Mouse (Mus musculus): ENCODE results near the gene Pcnx4. TPM values are rescaled to one million over a fixed set of nuclear protein-coding genes. Genes with fewer than 3 reads are reported as not detected.
"Not testable (repeated sequence)": the region's sequence is repeated elsewhere in the genome, so short reads cannot be mapped to it uniquely, and the experiment has no call there.

Pcnx4 gene
- polyA plus RNA-seq, 1 experiment from 2014 or later = 11.2 TPM

DNA sequence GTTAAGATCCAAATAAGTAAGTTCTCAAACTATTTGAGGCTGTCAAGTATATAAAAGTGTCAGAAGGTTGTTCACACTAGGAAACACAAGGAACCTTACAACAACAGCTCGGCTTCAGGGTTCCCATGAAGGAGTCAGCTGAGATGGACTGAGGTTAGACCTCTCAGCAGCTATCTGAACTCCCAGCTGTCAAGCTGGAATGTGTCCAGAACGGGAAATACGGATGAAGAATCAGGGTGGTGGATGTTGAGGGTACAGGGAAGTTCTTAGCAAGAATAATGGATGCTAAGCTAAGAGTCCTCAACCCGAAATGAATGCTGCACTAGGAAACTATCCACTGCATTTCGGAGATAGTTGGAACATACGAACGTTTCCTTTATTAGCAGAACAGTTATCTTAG, 3.9 kb upstream of the Pcnx4 start:
- Histone ChIP-seq H3K36me3 (no peaks in the 10 kb centered on the region), H3K27me3 (no peaks in the 10 kb centered on the region), H3K9ac (no peak overlapping the region), H3K4me2 (no peak overlapping the region), H3K27ac (no peak overlapping the region), H3K4me3 (no peak overlapping the region), H3K4me1 (peaks cover 7% of the 10 kb centered on the region), H3K9me3 (no peaks in the 10 kb centered on the region)
- 61% methylated on average over 7 of the region's 7 CpGs for WGBS
- ATAC-seq (ENCODE audit: borderline replicate concordance, extremely low read depth, low FRiP score, low TSS enrichment) = no peak

DNA sequence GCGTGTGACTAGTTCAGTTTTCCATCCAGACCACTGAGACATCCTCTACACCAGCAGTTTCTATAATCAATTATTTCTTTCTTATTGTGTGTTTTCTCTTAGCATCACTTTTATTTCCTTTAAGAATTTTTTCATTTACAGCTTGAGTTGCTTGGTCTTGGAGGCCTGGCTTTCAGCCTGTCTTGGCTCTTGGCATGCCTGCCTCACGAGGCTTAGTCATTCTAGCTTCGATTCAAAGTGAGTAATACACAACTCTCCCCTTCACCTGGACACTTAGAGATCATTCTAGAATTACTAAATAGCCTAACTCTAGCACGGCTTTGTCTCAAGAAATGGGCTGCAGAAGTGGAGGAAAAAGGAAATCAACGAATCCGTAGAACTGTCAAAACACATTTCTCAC, 2.2 kb upstream of the Pcnx4 start:
- Histone ChIP-seq H3K9ac (no peak overlapping the region), H3K4me3 (no peak overlapping the region), H3K9me3 (no peaks in the 10 kb centered on the region), H3K4me1 (peaks cover 7% of the 10 kb centered on the region), H3K27ac (no peak overlapping the region), H3K27me3 (no peaks in the 10 kb centered on the region), H3K36me3 (no peaks in the 10 kb centered on the region), H3K4me2 (no peak overlapping the region)
- no peak for ATAC-seq (ENCODE audit: borderline replicate concordance, extremely low read depth, low FRiP score, low TSS enrichment)
- 81% methylated on average over 6 of the region's 6 CpGs for WGBS

DNA sequence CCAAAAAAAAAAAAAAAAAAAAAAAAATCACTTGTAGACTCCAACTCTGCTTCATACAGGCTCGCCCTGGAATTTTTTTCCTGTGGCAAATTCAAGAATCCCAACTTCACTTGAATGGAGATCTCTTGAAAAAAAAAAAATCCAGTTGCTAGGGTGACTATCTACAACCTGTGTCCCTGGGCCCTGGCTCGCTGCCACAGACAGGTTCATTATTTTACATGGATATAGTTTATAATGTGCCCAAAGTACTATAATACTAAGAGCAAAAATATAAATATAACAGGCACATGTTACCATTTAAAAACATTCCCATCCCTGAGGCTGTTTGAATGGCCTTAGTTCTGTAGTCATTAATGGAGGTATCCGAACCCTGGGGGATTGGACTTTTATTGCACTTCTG, 584 bp upstream of the Pcnx4 start:
- peak overlapping the region; percentile 66 for H3K27ac ChIP-seq
- whole genome bisulfite sequencing = 33% methylated on average over 3 of the region's 3 CpGs
- peak overlapping the region; percentile 69 for H3K4me3 ChIP-seq
- no peaks in the 10 kb centered on the region for H3K36me3 ChIP-seq
- no peak overlapping the region for H3K9ac ChIP-seq
- ATAC-seq (ENCODE audit: borderline replicate concordance, extremely low read depth, low FRiP score, low TSS enrichment) = peak; percentile 9; the same call in 1 of the 2 replicates
- H3K27me3 ChIP-seq = no peaks in the 10 kb centered on the region
- peak overlapping the region; percentile 80 for H3K4me2 ChIP-seq
- no peaks in the 10 kb centered on the region for H3K9me3 ChIP-seq
- H3K4me1 ChIP-seq = peaks cover 7% of the 10 kb centered on the region

DNA sequence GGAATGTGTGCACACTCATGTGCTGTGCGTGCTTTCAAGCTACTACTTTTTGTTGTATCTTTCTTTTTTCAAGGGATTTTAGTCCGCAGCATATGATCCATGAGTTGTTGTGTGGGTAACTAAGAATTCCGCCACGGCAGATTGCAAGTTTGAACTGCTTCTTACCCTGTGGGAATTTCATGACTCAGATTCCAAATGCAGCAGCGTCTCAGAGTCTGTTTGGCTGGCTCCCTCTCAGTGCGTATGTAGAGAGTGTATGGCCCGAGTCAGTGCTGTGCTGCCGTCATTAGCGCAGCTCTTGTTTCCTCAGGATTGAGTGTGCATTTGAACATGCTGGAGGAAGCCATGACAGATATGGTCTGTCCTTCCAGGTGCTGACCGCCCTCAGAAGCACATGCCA, 2.4 kb downstream of the Pcnx4 start:
- WGBS = 88% methylated on average over 10 of the region's 10 CpGs
- H3K36me3 ChIP-seq = peaks cover 12% of the 10 kb centered on the region
- H3K27me3 ChIP-seq = no peaks in the 10 kb centered on the region
- H3K4me3 ChIP-seq = no peak overlapping the region
- H3K27ac ChIP-seq = no peak overlapping the region
- H3K4me2 ChIP-seq = no peak overlapping the region
- H3K9ac ChIP-seq = no peak overlapping the region
- no peak for ATAC-seq (ENCODE audit: borderline replicate concordance, extremely low read depth, low FRiP score, low TSS enrichment)
- H3K4me1 ChIP-seq = peaks cover 7% of the 10 kb centered on the region
- no peaks in the 10 kb centered on the region for H3K9me3 ChIP-seq

DNA sequence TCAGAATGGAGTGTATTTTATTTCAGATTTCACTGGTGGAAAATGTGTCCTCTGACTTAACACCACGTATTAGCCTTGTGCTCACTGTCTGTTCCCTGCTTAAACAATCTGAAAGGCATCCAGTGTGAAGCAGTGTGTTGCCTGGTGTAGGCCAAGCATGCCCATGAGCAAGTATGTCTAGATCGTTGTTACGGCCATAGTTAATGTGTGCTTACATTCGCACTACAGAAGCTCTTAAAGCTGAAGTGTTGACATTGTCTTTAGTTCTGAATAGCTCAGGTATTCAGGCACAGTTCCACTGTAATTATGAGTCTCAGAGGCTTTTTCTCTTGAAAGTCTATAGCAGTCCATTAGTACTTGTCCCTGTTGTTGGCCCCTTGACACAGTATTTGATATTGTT, 18.2 kb downstream of the Pcnx4 start:
- peak; percentile 59; the same call in 1 of the 2 replicates for ATAC-seq (ENCODE audit: borderline replicate concordance, extremely low read depth, low FRiP score, low TSS enrichment)
- Histone ChIP-seq H3K27ac (no peak overlapping the region), H3K4me2 (no peak overlapping the region), H3K9ac (no peak overlapping the region), H3K27me3 (peaks cover 8% of the 10 kb centered on the region; the same call in 1 of the 2 replicates), H3K4me1 (0 out of 2 replicates have a peak, but pooled peaks cover 3% of the 10 kb centered on the region), H3K9me3 (no peaks in the 10 kb centered on the region), H3K4me3 (no peak overlapping the region), H3K36me3 (no peaks in the 10 kb centered on the region)
- 45% methylated on average over 4 of the region's 4 CpGs for whole genome bisulfite sequencing

DNA sequence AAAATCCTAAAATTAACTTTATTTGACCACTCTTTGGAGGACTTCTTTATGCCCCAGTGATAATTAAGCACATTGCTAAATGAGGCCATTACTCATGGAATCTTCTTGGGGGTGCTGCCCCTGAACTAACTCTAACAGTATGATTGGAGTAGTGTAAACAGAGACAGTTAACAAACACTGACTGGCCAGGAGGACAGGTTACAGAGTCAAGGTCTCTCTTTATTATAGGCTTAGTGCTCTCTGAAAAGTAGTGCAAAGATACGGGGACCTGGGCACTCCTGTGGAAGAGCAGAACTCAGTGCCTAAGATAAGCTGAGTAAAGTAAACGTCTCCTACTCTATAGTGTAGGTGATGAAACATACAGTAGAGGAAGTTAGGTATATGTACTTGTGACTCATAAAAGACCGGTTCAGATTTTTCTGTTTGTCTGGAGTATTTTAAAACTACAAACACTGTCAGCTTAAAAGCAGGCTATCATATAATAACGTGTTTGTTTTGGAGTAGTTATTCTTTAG, 28.2 kb downstream of the Pcnx4 start:
- no peaks in the 10 kb centered on the region for H3K4me1 ChIP-seq
- WGBS = 59% methylated on average over 4 of the region's 4 CpGs
- H3K27ac ChIP-seq = no peak overlapping the region
- H3K4me2 ChIP-seq = no peak overlapping the region
- ATAC-seq (ENCODE audit: borderline replicate concordance, extremely low read depth, low FRiP score, low TSS enrichment) = no peak
- no peaks in the 10 kb centered on the region for H3K27me3 ChIP-seq
- no peaks in the 10 kb centered on the region for H3K9me3 ChIP-seq
- no peaks in the 10 kb centered on the region for H3K36me3 ChIP-seq
- H3K9ac ChIP-seq = no peak overlapping the region
- H3K4me3 ChIP-seq = no peak overlapping the region

DNA sequence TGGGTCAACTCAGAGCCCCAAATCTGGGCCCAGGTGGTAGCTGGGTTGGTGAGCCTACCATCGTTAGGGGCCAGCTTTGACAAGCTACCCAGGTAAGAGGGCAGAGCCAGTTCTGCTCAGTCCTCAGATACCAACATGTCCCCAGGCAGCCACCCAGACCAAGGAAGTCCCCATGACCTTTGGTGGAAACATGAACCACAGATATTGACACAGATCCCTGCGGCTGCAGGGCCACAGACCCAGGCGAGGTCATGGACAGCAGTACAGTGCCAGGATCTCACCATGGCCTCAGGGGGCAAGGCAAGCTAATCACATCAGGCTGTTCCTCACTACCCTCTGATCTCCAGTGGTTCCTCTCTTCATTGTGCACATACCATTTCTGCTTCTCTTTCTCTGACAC, 45.8 kb downstream of the Pcnx4 start:
- ATAC-seq (ENCODE audit: borderline replicate concordance, extremely low read depth, low FRiP score, low TSS enrichment) = no peak
- no peaks in the 10 kb centered on the region for H3K36me3 ChIP-seq
- 93% methylated on average over 3 of the region's 3 CpGs for WGBS
- H3K9me3 ChIP-seq = no peaks in the 10 kb centered on the region
- no peak overlapping the region for H3K27ac ChIP-seq
- H3K4me1 ChIP-seq = no peaks in the 10 kb centered on the region
- H3K27me3 ChIP-seq = no peaks in the 10 kb centered on the region
- H3K4me3 ChIP-seq = no peak overlapping the region
- H3K4me2 ChIP-seq = no peak overlapping the region
- H3K9ac ChIP-seq = no peak overlapping the region

DNA sequence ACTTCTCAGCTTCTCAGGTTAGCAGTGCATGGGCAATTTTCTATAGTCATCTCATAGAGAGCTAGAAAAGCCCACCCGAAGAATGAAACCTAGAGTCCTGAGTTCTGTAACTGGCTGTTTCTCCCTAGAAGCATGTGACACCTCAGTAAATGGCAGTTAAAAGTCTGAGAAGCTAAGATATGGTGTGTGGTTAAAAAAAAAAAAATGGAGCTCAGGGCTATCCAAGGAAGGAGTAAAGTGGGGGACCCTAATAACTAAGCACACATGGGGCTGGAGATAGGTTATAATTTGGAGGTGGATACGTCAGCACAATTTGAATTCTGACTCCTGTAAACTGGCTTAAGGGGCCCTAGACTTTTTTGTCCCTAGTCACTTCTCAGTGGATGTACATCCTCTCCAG, 46.9 kb downstream of the Pcnx4 start:
- H3K36me3 ChIP-seq = no peaks in the 10 kb centered on the region
- no peak overlapping the region for H3K9ac ChIP-seq
- H3K27me3 ChIP-seq = no peaks in the 10 kb centered on the region
- H3K27ac ChIP-seq = no peak overlapping the region
- ATAC-seq (ENCODE audit: borderline replicate concordance, extremely low read depth, low FRiP score, low TSS enrichment) = no peak
- H3K4me3 ChIP-seq = no peak overlapping the region
- no peaks in the 10 kb centered on the region for H3K4me1 ChIP-seq
- H3K4me2 ChIP-seq = no peak overlapping the region
- WGBS = 91% methylated on average over 2 of the region's 2 CpGs
- H3K9me3 ChIP-seq = no peaks in the 10 kb centered on the region

DNA sequence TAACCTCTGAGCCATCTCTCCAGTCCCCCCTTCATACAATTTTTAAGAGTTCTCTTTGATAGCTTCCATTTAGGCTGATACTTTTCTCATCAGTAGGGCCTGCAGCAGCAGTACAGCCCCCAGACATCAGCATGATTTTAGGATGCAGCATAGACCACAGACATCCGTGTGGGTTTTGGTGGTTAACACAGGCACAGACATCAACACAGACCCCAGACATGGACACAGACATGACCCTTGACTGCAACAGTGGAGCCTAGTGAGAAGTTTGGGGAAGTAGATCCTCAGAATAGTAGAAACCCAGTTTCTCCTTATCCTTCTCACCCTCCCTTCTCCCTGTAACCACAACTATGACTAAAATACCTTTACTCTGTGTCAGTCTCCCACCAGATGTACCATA, 49.2 kb downstream of the Pcnx4 start:
- no peak overlapping the region for H3K4me2 ChIP-seq
- 87% methylated on average over 1 of the region's 1 CpGs for WGBS
- no peaks in the 10 kb centered on the region for H3K27me3 ChIP-seq
- no peaks in the 10 kb centered on the region for H3K4me1 ChIP-seq
- no peak for ATAC-seq (ENCODE audit: borderline replicate concordance, extremely low read depth, low FRiP score, low TSS enrichment)
- H3K9me3 ChIP-seq = no peaks in the 10 kb centered on the region
- no peak overlapping the region for H3K27ac ChIP-seq
- no peaks in the 10 kb centered on the region for H3K36me3 ChIP-seq
- no peak overlapping the region for H3K9ac ChIP-seq
- H3K4me3 ChIP-seq = no peak overlapping the region

DNA sequence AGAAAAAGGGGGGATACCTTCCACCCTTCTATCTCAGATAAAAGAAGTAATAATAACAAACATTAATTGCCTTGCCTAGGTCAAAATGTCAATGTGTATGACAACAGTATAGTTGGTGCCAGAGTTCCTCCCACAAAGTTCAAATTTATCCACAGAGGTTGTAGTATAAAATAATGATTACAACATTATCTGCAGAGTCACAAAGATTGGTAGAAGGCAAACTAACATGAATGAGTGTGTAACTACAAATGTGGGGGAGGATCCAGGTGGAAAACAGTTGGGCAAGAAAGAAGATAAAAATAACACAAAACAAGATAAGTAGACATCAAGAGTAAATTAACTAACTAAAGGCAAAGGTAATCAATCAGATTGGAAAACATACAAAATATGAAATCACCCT, 56.8 kb downstream of the Pcnx4 start:
- Histone ChIP-seq H3K9me3 (no peaks in the 10 kb centered on the region), H3K36me3 (no peaks in the 10 kb centered on the region), H3K27ac (no peak overlapping the region), H3K4me2 (no peak overlapping the region), H3K27me3 (no peaks in the 10 kb centered on the region), H3K4me1 (no peaks in the 10 kb centered on the region), H3K9ac (no peak overlapping the region), H3K4me3 (no peak overlapping the region)
- ATAC-seq (ENCODE audit: borderline replicate concordance, extremely low read depth, low FRiP score, low TSS enrichment) = no peak

DNA sequence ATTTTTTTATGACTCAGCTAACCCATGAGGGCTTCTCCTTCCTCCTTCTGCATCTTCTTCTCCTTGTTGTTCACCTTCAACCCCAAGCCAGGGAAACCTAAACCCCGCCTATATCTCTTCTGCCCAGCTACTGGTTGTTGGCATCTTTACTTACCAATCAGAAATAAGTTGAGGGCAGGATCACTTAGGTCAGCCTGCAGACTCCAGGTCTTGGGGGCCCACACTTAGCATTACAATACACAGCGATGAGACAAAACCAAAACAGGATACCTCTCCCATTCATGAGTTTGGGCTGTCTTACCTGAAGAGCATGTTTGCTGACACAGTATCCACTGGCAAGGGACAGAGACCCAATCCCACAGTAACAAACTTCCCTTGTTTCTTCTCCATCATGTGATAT, 57.8 kb downstream of the Pcnx4 start:
- H3K9ac ChIP-seq = no peak overlapping the region
- H3K4me2 ChIP-seq = no peak overlapping the region
- H3K27ac ChIP-seq = no peak overlapping the region
- 65% methylated on average over 2 of the region's 2 CpGs for WGBS
- no peak for ATAC-seq (ENCODE audit: borderline replicate concordance, extremely low read depth, low FRiP score, low TSS enrichment)
- H3K27me3 ChIP-seq = no peaks in the 10 kb centered on the region
- H3K36me3 ChIP-seq = no peaks in the 10 kb centered on the region
- no peaks in the 10 kb centered on the region for H3K9me3 ChIP-seq
- H3K4me3 ChIP-seq = no peak overlapping the region
- no peaks in the 10 kb centered on the region for H3K4me1 ChIP-seq

DNA sequence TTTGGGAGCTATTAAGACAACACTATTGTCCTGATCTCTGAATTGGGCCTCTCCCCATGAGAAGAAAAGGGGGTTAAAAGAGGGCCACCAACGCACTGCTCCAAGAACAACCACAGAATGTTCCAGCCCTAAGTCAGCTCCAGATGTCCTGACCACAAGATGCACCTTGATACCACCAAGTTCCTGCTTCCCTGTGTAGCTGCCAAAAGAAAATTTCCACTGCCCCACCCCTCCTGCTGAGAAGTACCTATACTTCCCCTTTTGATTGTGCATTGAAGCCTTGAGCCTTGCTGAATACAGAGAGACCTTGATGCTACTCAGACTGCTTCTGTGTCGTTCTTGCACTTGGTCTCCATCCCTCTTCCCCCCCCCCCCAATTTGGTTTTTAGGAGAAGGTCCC, 62.5 kb downstream of the Pcnx4 start:
- H3K4me1 ChIP-seq; H3K27me3 ChIP-seq; H3K9me3 ChIP-seq; H3K27ac ChIP-seq; H3K36me3 ChIP-seq; H3K4me2 ChIP-seq; H3K4me3 ChIP-seq; H3K9ac ChIP-seq; ATAC-seq (ENCODE audit: borderline replicate concordance, extremely low read depth, low FRiP score, low TSS enrichment): not testable (repeated sequence)
- WGBS = 75% methylated on average over 2 of the region's 2 CpGs

DNA sequence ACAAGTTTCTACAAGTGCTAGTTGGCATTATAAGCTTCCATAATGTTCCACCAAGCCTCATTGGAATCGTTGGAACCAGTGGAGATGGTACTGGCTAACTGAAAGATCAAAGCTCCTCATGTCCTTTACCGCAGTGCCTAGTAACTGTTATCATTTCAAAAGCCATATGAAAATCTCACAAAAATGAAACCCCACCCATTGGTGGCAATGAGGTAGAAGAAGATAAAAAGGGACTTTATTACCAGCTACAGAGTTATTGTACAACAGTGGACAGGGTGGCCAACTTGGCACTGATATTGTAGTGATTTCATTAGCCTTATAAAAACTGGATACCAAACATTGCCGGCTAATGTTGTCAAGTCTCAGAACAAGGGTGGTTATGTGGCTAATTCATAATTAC, 75.9 kb downstream of the Pcnx4 start:
- no peak overlapping the region for H3K9ac ChIP-seq
- no peak overlapping the region for H3K4me2 ChIP-seq
- H3K27ac ChIP-seq = no peak overlapping the region
- no peak for ATAC-seq (ENCODE audit: borderline replicate concordance, extremely low read depth, low FRiP score, low TSS enrichment)
- H3K4me1 ChIP-seq = no peaks in the 10 kb centered on the region
- 81% methylated on average over 3 of the region's 3 CpGs for WGBS
- H3K36me3 ChIP-seq = no peaks in the 10 kb centered on the region
- H3K4me3 ChIP-seq = no peak overlapping the region
- no peaks in the 10 kb centered on the region for H3K9me3 ChIP-seq
- H3K27me3 ChIP-seq = no peaks in the 10 kb centered on the region
